Mouse (Mus musculus) spleen, adult 18-20 months (tissue): Measurements from ENCODE around the gene Ncapd3.

Source experiments
- DNase-seq, 2 experiments: peaks; one replicate each; pipeline ENCODE4 v3.0.0; 2022; ENCODE audit warnings: mixed read lengths in 2 of 2

The Ncapd3 gene

DNA sequence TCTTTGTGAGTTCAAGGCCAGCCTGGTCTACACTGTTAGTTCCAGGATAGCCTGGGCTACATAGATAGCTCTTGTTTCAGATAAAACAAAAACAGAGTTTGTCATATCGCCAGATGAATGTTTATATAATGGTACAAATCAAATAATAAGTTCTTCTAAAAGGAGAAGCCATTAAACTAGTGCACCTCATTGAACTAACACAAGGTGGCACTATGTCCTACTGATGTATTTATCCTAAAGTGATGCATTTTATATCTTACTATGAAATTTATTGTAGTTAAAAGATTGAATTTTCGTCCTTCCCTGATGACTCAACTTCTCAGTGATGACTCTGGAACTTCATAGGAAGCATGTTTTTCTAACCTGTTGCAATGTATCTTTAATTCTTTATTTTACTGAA lies 19.5 kb downstream of the Ncapd3 start:
- DNase-seq: no peak

DNA sequence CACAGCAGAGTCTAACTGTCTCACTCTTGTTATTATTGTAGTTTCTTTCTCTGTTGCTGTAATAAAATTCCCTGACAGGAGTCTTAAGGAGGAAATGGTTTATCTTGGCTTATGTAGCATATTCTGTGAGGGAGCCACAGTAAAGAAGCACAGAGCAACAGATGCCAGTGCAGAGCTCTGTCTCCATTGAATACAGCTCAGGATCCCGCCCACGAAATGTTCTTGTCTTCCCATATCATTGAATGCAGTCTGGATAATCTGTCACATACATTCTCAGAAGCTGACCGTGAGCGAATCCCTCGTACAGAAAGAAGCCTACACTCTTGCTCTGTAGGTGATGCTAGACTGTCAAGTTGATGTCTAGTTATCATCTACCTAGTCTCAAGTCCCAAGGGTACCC lies 28.4 kb downstream of the Ncapd3 start:
- DNase-seq: no peak

DNA sequence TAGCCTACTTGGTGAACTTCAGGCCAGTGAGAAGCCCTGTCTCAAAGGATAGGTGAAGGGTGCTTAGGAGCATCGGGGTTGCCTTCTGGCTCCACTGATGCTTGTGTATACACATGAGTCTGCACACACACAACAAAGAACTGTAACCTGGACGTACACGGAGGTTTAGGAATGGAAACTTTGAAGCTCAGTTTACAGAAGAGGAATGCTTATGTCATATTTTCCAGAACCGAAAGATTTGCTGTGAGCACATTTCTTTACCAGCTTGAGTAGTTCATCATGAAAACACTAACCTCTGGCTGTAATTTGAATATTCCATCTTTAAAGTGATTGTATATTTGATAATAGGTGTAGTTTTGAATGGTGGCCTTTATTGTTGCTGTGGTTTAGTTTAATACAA lies 40.9 kb downstream of the Ncapd3 start:
- no peak for DNase-seq

DNA sequence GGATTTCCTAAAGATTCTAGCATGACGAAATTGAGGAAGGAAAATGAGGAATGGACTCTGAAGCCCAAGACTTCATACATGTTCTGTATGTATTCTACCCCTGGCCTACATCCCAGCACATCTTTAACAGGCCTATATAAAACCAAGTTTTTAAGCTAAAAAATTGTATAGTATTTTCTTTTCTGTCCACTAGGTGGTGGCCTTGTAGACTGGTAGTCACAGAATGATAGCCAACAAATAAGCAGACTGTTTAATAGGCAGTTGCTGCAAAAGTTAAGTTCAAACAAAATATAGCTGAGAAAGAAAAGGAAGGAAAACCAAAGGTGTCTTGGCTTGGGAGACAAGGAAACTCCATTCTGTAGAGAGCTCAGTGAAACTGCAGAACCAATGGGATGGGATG lies 44.7 kb downstream of the Ncapd3 start:
- no peak for DNase-seq

- no peak for DNase-seq
Observed at GRCm38 (mm10) chr9:27075812-27076211, 45.8 kb downstream of the Ncapd3 start.

DNA sequence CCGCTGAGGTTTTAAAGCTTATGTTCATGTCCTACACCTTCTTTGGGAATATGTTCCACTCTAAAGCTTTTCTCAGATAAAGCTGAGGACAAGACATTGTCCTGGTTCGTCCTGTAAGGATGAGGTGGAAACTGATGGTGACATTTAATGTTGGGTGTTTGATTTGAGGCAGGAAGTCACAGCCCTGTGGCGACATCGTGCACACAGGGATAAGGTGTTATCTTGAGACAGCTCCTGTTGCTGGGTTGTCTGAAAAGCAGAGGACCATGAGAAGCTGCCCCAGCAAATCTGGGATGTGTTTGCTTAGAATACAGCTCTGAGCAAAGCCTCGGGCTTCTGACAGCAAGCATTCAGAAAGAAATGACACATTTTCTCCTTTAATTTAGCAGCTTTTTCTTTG lies 56.3 kb downstream of the Ncapd3 start:
- no peak for DNase-seq

DNA sequence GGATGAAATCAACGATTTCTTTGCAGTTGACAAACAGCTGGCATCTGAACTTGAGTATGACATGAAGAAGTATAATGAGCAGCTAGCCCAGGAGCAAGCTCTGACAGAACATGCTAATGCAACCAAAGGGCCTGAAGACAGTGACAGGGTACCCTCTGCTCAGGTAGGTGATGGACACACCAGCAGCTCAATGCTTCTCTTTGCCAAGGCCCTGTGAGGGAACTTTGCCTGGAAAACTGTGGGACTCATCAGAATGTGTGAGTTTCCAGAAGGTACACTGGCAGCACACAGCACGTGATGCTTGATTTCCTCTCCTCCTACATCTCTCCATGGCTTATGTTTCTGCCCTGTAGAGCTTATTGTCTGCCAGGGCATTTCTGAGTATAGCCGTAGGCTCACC lies 57.4 kb downstream of the Ncapd3 start:
- DNase-seq: no peak

- no peak for DNase-seq
Observed at GRCm38 (mm10) chr9:27090134-27090533, 60.2 kb downstream of the Ncapd3 start.

DNA sequence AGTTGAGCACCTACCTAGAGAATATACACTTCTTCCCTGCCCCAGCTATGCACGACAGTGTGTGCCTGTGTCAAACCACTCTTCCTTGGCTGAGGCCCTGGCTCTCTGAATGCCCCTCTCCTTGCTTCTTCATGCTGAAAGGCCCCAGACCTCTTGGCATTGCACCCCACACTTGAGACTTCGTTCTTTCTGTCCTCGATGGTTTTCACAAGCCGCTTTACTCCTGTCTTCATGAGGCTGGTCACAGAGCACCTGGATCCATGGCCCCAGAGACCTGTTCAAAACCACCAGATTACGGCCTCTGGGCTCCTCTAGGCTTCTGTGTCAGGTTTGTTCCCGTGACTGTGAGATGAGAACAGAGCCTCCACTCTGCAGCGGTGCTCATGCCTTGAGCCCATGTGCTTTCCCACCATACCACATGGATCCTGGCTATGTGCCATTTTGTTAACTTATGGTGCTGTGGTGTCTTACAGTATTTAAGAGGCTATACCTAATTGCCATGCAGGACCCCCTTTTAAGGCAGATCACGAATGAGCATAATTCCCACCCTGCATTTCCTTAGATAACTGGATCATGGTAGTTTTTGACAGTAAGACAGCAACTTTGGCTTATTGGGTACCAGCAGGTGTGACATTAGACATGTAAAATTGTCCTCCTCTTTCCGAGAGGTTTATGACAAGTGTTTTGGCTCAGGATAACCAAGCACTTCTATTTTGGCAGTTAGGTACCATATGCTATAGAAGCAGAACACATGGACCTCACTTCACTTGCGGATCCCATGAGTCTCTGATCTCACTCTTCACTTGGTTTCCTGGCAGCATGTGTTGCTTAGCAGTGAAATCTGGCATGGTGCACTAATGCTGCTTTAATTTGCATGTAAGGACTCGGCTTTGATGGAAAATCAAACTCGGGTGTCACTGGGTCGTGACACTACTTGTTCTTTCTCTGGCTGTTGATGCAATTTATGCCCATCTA lies 61.1 kb downstream of the Ncapd3 start:
- no peak for DNase-seq

DNA sequence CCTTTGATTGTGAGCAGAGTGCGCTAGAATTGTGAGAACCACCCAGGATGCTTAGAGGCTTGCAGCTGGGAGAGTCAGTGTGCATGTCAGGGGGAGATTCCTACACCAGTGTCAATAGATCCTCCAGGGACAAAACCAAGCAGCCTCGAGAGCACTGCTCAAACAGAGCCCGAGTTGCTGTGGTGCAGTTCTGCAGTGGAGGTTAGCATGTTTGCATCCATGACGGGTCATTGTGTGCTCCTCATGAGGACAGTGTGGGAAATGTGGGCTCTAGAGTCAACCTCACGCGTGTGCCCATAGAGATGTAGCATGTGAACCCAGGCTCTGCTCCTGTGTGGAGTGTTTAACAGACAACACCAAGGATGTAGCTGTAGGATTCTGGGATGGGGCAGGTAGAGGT lies 62.9 kb downstream of the Ncapd3 start:
- no peak for DNase-seq

GRCm38 (mm10) chr9:27098092-27098491 lies 68.1 kb downstream of the Ncapd3 start:
- DNase-seq: no peak

DNA sequence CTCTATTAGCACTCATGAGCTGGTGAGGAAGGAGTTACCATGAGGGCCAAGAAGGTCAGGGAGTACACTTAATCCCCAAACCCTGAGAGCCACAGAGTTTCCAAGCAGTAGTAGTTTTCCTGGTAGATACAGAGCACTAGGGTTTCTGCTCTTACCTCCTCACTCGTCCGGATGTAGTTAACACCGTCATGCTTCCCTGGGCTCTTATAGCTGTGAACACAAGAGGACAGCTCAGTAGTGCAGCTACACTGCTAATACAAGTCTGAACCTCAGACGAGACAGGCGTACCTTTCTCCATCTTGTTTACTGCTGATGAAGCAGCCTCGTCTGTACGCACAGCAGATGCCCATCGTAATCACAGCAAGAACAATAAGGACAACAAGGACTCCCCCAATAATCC lies 68.6 kb downstream of the Ncapd3 start:
- no peak for DNase-seq

- DNase-seq: no peak
Observed at GRCm38 (mm10) chr9:27099474-27099873, 69.5 kb downstream of the Ncapd3 start.

GRCm38 (mm10) chr9:27101466-27101865 lies 71.5 kb downstream of the Ncapd3 start:
- DNase-seq: no peak

DNA sequence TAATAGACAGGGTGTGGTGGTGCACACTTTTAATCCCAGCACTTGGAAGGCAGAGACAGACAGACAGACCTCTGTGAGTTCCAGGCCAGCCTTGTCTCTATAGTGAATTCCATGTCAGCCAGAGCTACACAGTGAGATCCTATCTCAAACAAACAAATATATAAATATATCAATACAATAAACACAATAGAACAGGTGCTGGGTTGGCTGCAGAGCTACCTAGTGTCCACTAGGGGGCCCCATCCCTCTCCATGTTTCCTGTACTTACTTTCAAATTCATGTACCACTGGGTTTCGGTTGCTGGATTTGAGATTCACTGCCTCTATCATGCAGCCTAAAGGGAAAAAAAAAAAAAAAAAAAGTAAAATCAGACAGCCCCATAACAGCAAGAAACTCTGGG lies 76.1 kb downstream of the Ncapd3 start:
- DNase-seq: peak in 1 of 2 experiments; percentile 6

GRCm38 (mm10) chr9:27108451-27108850 lies 78.5 kb downstream of the Ncapd3 start:
- DNase-seq: no peak

GRCm38 (mm10) chr9:27109533-27110514 lies 79.8 kb downstream of the Ncapd3 start:
- DNase-seq: peak in 1 of 2 experiments; percentile 8

DNA sequence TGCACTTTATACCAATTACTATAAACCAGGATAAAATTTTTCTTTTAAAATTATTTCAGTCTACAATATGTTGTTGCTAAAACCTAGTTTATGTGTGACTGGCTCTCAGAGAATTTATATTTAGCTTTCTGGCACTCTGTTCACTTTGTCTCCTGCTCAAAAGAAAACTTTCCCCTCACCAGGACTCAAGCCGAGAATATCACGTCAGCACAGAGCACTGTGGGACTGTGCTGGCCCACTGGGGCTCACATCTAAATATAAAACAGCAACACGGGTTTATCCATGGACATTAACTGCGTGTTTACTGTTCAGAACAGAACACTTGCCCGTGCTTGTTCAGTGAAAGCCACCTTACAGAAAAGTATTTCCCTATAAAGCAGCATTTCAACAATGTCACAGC lies 80.7 kb downstream of the Ncapd3 start:
- DNase-seq: no peak

DNA sequence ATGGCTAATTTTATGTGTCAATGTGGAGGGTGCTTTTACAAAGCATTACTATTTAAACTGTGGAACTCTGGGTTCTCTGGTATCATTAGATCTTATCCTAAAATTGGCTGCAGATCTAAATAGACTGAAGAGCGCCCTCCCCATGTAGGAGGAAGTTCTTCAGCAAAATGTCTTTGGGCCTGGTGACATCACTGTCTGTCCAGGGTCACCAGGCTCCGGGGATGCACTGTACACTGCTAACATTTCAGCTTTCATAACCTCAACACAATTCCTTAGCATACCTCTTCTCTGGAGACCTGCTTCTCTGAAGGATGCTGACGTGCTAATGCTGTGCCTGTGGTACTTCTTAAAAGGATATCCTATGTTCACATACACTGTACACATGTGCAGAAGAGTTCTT lies 81.8 kb downstream of the Ncapd3 start:
- DNase-seq: no peak

DNA sequence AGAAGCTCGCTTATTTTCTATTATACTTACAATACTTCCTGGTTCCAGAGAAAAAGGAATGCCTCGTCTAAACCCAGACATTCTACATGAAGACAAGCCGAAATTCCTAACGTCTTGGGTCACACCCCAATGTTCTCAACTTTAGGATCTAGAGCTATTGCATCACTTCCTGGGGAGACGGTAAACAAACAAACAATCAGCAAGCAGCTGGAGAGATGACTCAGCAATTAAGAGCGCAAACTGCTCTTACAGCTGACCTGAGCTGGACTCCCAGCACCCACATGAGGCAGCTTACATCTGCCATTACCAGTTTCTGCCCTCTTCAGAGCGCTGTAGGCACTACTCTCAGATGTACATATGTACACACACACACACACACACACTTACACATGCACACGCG lies 91.3 kb downstream of the Ncapd3 start:
- no peak for DNase-seq

- no peak for DNase-seq
Observed at GRCm38 (mm10) chr9:27122076-27122475, 92.1 kb downstream of the Ncapd3 start.

DNA sequence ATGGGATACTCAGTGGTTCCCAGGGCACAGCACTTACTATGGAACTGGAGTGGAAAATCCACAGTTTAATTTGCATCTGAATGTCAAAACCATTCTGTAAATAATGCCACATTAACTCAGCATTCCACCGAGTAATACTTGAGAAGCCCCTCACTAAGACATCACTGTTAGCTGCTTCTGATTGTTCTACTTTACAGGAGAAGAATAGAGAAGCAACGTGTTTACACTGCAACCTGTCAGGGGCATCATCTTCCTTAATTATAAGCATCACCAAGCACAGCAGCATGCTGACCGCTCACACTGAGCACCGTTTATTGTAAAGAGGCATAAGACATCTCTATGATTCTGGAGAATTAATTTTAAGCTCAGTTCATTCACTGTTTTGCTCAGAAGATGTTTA lies 93.0 kb downstream of the Ncapd3 start:
- no peak for DNase-seq

DNA sequence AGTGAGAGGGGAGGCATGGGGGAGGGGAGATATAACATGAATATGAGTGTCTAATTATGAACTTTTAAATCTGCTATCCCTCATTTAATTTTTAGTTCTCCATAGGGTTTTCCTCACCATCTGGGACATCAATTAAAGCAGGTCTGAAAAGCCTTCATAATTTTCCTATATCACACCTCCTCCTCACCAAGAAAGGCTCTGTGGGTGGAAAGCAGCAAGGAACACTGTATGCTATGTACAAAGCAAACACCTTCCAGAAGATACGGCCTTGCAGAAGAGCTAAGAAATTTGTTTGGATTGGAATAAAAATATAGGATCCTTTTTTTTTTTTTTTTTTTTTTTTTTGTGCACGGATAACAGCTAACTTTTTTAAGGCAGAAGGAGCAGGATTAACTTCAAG lies 94.0 kb downstream of the Ncapd3 start:
- no peak for DNase-seq

GRCm38 (mm10) chr9:27125450-27125849 lies 95.5 kb downstream of the Ncapd3 start:
- DNase-seq: no peak
